Comparison of ENCODE assay signal across 8 mouse cellular contexts in genomic region chrX:112348395-112348791, GRCm38 (mm10). TPM values are rescaled to one million over a fixed set of nuclear protein-coding genes. Genes with fewer than 3 reads are reported as not detected.
A peak's percentile ranks its signal among the peaks of the same experiment; 100 is the strongest.
DNase-seq lines count a peak whose midpoint lies in the region; ATAC-seq and TF ChIP-seq lines count a peak whose summit lies in the region.
"Had no signal": no experiment of that assay in that cellular context is flagged by ENCODE, and none has a peak within 500 bp of the region (broad histone marks: within the 10 kb centered on the region; RNA-seq: fewer than 3 reads in every experiment).

No protein-coding gene starts in this region.

- ATAC-seq in hindbrain, postnatal 0 days: no peak
- no peak for ATAC-seq in hindbrain, embryonic 16.5 days

- H3K4me2 ChIP-seq in hindbrain, postnatal 0 days (ENCODE audit: low read depth, low read length): no peak overlapping the region
- H3K4me2 ChIP-seq in hindbrain, embryonic 16.5 days (ENCODE audit: low read length): no peak overlapping the region

- peak; percentile 55 for TF ChIP-seq CTCF in hindbrain, postnatal 0 days (IDR thresholded peaks at IDR 0.05; ENCODE audit: low read depth)

- no peaks in the 10 kb centered on the region for H3K9me3 ChIP-seq in hindbrain, postnatal 0 days (ENCODE audit: low read length)
- H3K9me3 ChIP-seq in hindbrain, embryonic 16.5 days (ENCODE audit: control insufficient read depth, low read length): 0 out of 2 replicates have a peak, but pooled peaks cover 4% of the 10 kb centered on the region

- DNase-seq in hindbrain, postnatal 0 days (ENCODE audit: low spot score): peak; percentile 77
- DNase-seq in right cerebral cortex, postnatal 10 days (ENCODE audit: low spot score in 2 of 2): peak; percentile 19 to 28
- no peak for DNase-seq in right cerebral cortex, postnatal 14 days
- peak; percentile 8 for DNase-seq in c-Kit-positive CD71-negative TER-119-negative erythroid progenitor cells, embryonic 14.5 days (ENCODE audit: low read depth)
- peak; percentile 23 for DNase-seq in telencephalon, adult 2 months (ENCODE audit: low read depth, low spot score)
- DNase-seq in adrenal gland, postnatal 25 days: no peak

- WGBS in hindbrain, postnatal 0 days: 25% methylated on average over 3 of the region's 3 CpGs
- WGBS in hindbrain, embryonic 16.5 days: 22% methylated on average over 3 of the region's 3 CpGs

- H3K27me3 ChIP-seq in hindbrain, postnatal 0 days (ENCODE audit: insufficient read depth, low read length): no peaks in the 10 kb centered on the region
- H3K27me3 ChIP-seq in hindbrain, embryonic 16.5 days (replicated peaks; ENCODE audit: control insufficient read depth, insufficient read depth, low read length): no peaks in the 10 kb centered on the region

- H3K9ac ChIP-seq in hindbrain, postnatal 0 days (replicated peaks; ENCODE audit: low read length): no peak overlapping the region
- no peak overlapping the region for H3K9ac ChIP-seq in hindbrain, embryonic 16.5 days (ENCODE audit: low read depth, low read length)

- H3K4me1 ChIP-seq in hindbrain, postnatal 0 days (ENCODE audit: insufficient read depth, low read length): no peaks in the 10 kb centered on the region
- no peaks in the 10 kb centered on the region for H3K4me1 ChIP-seq in hindbrain, embryonic 16.5 days (ENCODE audit: control insufficient read depth, insufficient read depth, low read depth, low read length)

- H3K36me3 ChIP-seq in hindbrain, postnatal 0 days (ENCODE audit: insufficient read depth, low read length): no peaks in the 10 kb centered on the region
- H3K36me3 ChIP-seq in hindbrain, embryonic 16.5 days (ENCODE audit: control insufficient read depth, insufficient read depth, low read length): no peaks in the 10 kb centered on the region

- H3K4me3 ChIP-seq in hindbrain, postnatal 0 days (ENCODE audit: low read length): no peak overlapping the region
- H3K4me3 ChIP-seq in hindbrain, embryonic 16.5 days (ENCODE audit: low read length): no peak overlapping the region

- H3K27ac ChIP-seq in hindbrain, postnatal 0 days: no peak overlapping the region
- H3K27ac ChIP-seq in hindbrain, embryonic 16.5 days (ENCODE audit: low read depth, low read length): no peak overlapping the region

RNA-seq across cellular contexts. Expression of gene Apool, which starts 37.3 kb away (rescaled TPM):
- 4.3 and 5.5 TPM in 2 replicates for total RNA-seq in hindbrain, postnatal 0 days (2014; rRNA removed)
- 14.7 and 16.2 TPM in 2 replicates for polyA plus RNA-seq in hindbrain, postnatal 0 days (2015; fragmentation: Nextera tagmentation; extraction: Ambion mirVana)
- polyA plus RNA-seq in hindbrain, embryonic 16.5 days (2015; fragmentation: Nextera tagmentation; extraction: Ambion mirVana): 16.8 and 18.5 TPM in 2 replicates
- 38.1 and 48.1 TPM in 2 replicates for total RNA-seq in adrenal gland, postnatal 25 days (2021)

RNA-seq across cellular contexts. Expression of gene Satl1, which starts 58.2 kb away (rescaled TPM):
- total RNA-seq in hindbrain, postnatal 0 days (2014; rRNA removed): not detected in 2 replicates
- polyA plus RNA-seq in hindbrain, postnatal 0 days (2015; fragmentation: Nextera tagmentation; extraction: Ambion mirVana): not detected in 2 replicates
- not detected in 2 replicates for polyA plus RNA-seq in hindbrain, embryonic 16.5 days (2015; fragmentation: Nextera tagmentation; extraction: Ambion mirVana)
- total RNA-seq in adrenal gland, postnatal 25 days (2021): not detected in 2 replicates
- total RNA-seq: left cerebral cortex, postnatal 10 days had no signal

Comparison
In these comparisons a context has a peak if more than half of its experiments do, and no peak if none do; other contexts are left out.
1. DNase-seq: peak in hindbrain, postnatal 0 days (single experiment), right cerebral cortex, postnatal 10 days (2 of 2), c-Kit-positive CD71-negative TER-119-negative erythroid progenitor cells, embryonic 14.5 days (single experiment) and telencephalon, adult 2 months (single experiment); none in right cerebral cortex, postnatal 14 days (single experiment) and adrenal gland, postnatal 25 days (single experiment).